Mouse (Mus musculus): Measurements from ENCODE around the gene Slc4a7. TPM values are rescaled to one million over a fixed set of nuclear protein-coding genes. Genes with fewer than 3 reads are reported as not detected.
"Not testable (repeated sequence)": the region's sequence is repeated elsewhere in the genome, so short reads cannot be mapped to it uniquely, and the experiment has no call there.

Slc4a7 gene
- polyA plus RNA-seq, 1 experiment, result 15.6 TPM

DNA sequence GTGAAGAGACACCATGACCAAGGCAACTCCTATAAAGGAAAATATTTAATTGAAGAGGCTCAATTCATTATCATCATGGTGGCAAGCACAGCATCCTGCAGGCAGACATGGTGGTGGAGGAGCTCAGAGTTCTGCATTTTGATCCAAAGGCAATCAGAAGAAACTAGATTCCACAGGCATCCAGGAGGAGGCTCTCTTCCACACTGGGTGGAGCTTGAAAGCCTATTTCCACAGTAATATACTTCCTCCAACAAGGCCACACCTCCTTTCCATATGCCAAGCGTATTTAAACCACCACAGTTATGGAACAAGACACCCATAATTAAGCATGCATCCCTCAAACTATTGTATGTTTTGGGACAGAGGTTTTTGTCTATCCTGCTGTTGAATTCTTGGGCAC, 84.9 kb downstream of the Slc4a7 start:
- no peaks in the 10 kb centered on the region for H3K79me2 ChIP-seq (ENCODE audit: control insufficient read depth, insufficient read depth)
- no peak overlapping the region for H3K4me3 ChIP-seq
- H3K36me3 ChIP-seq (ENCODE audit: control insufficient read depth, insufficient read depth), result peaks cover 51% of the 10 kb centered on the region
- no peak overlapping the region for H3ac ChIP-seq (ENCODE audit: control insufficient read depth, insufficient read length)
- H3K27me3 ChIP-seq (ENCODE audit: control insufficient read depth, insufficient read depth, insufficient read length), result no peaks in the 10 kb centered on the region
- TF ChIP-seq E2F4 (IDR thresholded peaks at IDR 0.05; ENCODE audit: insufficient read depth) (no peak), SRF (IDR thresholded peaks at IDR 0.05; ENCODE audit: control insufficient read depth, insufficient read length, low read depth) (no peak), TCF3 (IDR thresholded peaks at IDR 0.05; ENCODE audit: insufficient read length, low read depth) (no peak), POLR2AphosphoS2 (IDR thresholded peaks at IDR 0.05; ENCODE audit: insufficient read length, low read depth) (no peak), REST (IDR thresholded peaks at IDR 0.05; ENCODE audit: insufficient read depth, insufficient read length) (no peak), POLR2A (IDR thresholded peaks at IDR 0.05; ENCODE audit: insufficient read length, low read depth) (no peak), MYOD1 (IDR thresholded peaks at IDR 0.05; ENCODE audit: control insufficient read depth in 1 of 3, insufficient read length in 2 of 3, low read depth in 2 of 3) (no peak), MYOG (IDR thresholded peaks at IDR 0.05; ENCODE audit: control insufficient read depth in 1 of 3, insufficient read depth in 1 of 3, insufficient read length in 2 of 3, low read depth in 2 of 3) (no peak), MAX (IDR thresholded peaks at IDR 0.05; ENCODE audit: low read depth) (no peak), USF1 (IDR thresholded peaks at IDR 0.05; ENCODE audit: low read depth) (no peak), TCF12 (IDR thresholded peaks at IDR 0.05; ENCODE audit: insufficient read depth, poor library complexity, severe bottlenecking) (no peak), CEBPB (IDR thresholded peaks at IDR 0.05; ENCODE audit: insufficient read depth, poor library complexity, severe bottlenecking) (no peak)
- no peak overlapping the region for H3K4me2 ChIP-seq (ENCODE audit: low read depth)

DNA sequence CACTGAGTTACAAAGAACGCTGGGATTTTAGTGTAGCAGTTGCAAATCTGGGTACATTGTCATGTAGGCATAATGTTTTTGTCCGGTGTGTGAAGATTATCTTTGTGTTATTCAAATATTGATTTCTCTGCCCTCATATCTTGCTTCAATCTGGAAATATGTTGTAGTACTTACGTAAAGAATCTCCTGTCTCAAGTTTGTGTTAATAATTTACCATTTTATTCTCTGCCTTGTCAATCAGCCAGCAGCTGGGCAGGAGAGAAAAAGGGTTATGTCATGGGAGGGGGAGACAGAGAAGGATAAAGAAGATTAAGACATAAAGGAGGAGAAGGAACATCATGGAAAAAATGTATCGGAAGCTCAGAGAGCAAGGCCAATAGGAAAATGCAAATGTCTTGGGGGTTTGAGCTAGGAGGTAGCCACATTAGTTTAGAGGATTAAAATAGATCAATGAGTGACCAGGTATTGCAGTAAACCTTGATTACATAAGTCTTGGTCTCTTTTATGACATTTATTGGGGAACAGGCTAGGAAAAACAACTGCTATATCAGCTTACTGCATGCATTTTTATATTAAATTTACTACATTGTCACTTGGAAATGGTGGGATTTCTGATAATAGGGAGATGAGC, 87.9 kb downstream of the Slc4a7 start:
- Histone ChIP-seq H3K4me3 (no peak overlapping the region), H3K36me3 (ENCODE audit: control insufficient read depth, insufficient read depth) (peaks cover 38% of the 10 kb centered on the region), H3K27me3 (ENCODE audit: control insufficient read depth, insufficient read depth, insufficient read length) (no peaks in the 10 kb centered on the region), H3K79me2 (ENCODE audit: control insufficient read depth, insufficient read depth) (no peaks in the 10 kb centered on the region), H3K4me2 (ENCODE audit: low read depth) (no peak overlapping the region), H3ac (ENCODE audit: control insufficient read depth, insufficient read length) (no peak overlapping the region)
- no peak for TF ChIP-seq REST (IDR thresholded peaks at IDR 0.05; ENCODE audit: insufficient read depth, insufficient read length)

DNA sequence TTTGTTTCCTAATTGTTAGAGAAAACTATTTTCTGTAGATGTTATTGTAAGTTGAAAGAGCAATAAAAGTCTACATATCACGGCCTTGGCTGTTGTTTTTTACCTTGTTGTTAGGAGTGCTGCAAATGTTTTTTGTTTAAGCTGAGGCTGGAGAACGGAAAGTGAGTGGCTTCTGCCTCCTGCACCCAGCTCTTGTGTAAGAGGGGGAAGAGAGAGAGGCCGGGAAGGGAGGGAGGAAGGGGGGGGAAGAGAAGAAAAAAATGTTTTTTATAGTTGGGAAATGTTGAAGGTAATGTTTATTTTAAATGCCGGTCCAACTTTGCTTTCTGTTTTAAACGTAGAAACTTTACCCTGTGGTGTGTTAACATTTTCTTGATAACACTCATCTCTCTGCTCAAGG, 97.8 kb downstream of the Slc4a7 start:
- H3K79me2 ChIP-seq (ENCODE audit: control insufficient read depth, insufficient read depth), result no peaks in the 10 kb centered on the region
- H3K4me3 ChIP-seq, result no peak overlapping the region
- no peaks in the 10 kb centered on the region for H3K27me3 ChIP-seq (ENCODE audit: control insufficient read depth, insufficient read depth, insufficient read length)
- H3K4me2 ChIP-seq (ENCODE audit: low read depth), result no peak overlapping the region
- no peak overlapping the region for H3ac ChIP-seq (ENCODE audit: control insufficient read depth, insufficient read length)
- H3K36me3 ChIP-seq (ENCODE audit: control insufficient read depth, insufficient read depth), result peaks cover 28% of the 10 kb centered on the region
- TF ChIP-seq SRF (IDR thresholded peaks at IDR 0.05; ENCODE audit: control insufficient read depth, insufficient read length, low read depth) (no peak), MYOG (IDR thresholded peaks at IDR 0.05; ENCODE audit: control insufficient read depth in 1 of 3, insufficient read depth in 1 of 3, insufficient read length in 2 of 3, low read depth in 2 of 3) (no peak)

DNA sequence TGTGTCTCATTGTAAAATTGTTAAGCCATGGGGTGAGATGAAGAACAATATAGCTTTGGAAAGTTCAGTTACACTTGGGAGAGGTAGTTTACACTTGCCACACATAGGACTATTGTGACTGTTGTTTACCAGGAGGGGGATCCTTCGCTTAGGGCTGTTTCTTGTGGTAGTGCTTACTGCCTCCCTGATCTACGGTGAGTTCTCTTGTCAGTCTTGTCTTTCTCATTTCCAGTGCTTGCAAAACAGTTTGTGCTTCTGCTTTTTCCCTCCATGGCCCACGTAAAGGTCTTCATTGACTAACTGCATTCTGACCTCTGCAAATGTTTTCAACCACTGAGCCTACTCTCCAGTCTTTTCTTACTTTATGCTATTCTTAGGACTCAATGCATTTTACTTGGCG, 98.3 kb downstream of the Slc4a7 start:
- Histone ChIP-seq H3K4me2 (ENCODE audit: low read depth) (no peak overlapping the region), H3K36me3 (ENCODE audit: control insufficient read depth, insufficient read depth) (peaks cover 28% of the 10 kb centered on the region), H3ac (ENCODE audit: control insufficient read depth, insufficient read length) (no peak overlapping the region), H3K4me3 (no peak overlapping the region), H3K27me3 (ENCODE audit: control insufficient read depth, insufficient read depth, insufficient read length) (no peaks in the 10 kb centered on the region), H3K79me2 (ENCODE audit: control insufficient read depth, insufficient read depth) (no peaks in the 10 kb centered on the region)
- TF ChIP-seq TCF3 (IDR thresholded peaks at IDR 0.05; ENCODE audit: insufficient read length, low read depth) (no peak), MAX (IDR thresholded peaks at IDR 0.05; ENCODE audit: low read depth) (no peak), MYOG (IDR thresholded peaks at IDR 0.05; ENCODE audit: control insufficient read depth in 1 of 3, insufficient read depth in 1 of 3, insufficient read length in 2 of 3, low read depth in 2 of 3) (no peak), E2F4 (IDR thresholded peaks at IDR 0.05; ENCODE audit: insufficient read depth) (no peak), CEBPB (IDR thresholded peaks at IDR 0.05; ENCODE audit: insufficient read depth, poor library complexity, severe bottlenecking) (no peak), REST (IDR thresholded peaks at IDR 0.05; ENCODE audit: insufficient read depth, insufficient read length) (no peak), USF1 (IDR thresholded peaks at IDR 0.05; ENCODE audit: low read depth) (no peak), TCF12 (IDR thresholded peaks at IDR 0.05; ENCODE audit: insufficient read depth, poor library complexity, severe bottlenecking) (no peak), POLR2A (IDR thresholded peaks at IDR 0.05; ENCODE audit: insufficient read length, low read depth) (no peak), POLR2AphosphoS2 (IDR thresholded peaks at IDR 0.05; ENCODE audit: insufficient read length, low read depth) (no peak), SRF (IDR thresholded peaks at IDR 0.05; ENCODE audit: control insufficient read depth, insufficient read length, low read depth) (no peak), MYOD1 (IDR thresholded peaks at IDR 0.05; ENCODE audit: control insufficient read depth in 1 of 3, insufficient read length in 2 of 3, low read depth in 2 of 3) (no peak)

DNA sequence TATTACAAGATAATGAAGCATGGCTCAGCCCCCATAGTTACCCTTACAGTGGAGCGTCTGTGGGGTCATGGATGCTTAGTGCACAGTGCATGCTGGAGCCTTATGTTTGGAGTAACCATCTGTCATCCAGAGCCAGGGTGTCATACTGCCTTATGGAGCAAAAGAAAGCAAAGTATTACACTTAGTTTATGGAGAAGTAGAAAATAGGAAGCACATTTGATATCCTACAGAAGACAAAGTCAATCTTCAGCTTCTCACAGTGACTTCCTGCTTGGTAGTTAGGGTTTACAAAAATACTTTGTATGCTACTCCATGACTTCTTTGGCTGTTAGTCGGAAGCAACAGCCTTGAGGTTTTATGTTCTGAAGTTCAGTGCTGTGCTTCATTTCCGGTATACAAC, 98.7 kb downstream of the Slc4a7 start:
- TF ChIP-seq REST (IDR thresholded peaks at IDR 0.05; ENCODE audit: insufficient read depth, insufficient read length), result no peak
- TF ChIP-seq E2F4 (IDR thresholded peaks at IDR 0.05; ENCODE audit: insufficient read depth), result no peak
- no peak for TF ChIP-seq POLR2AphosphoS2 (IDR thresholded peaks at IDR 0.05; ENCODE audit: insufficient read length, low read depth)
- TF ChIP-seq TCF3 (IDR thresholded peaks at IDR 0.05; ENCODE audit: insufficient read length, low read depth), result no peak
- no peak for TF ChIP-seq CEBPB (IDR thresholded peaks at IDR 0.05; ENCODE audit: insufficient read depth, poor library complexity, severe bottlenecking)
- no peak for TF ChIP-seq MYOD1 (IDR thresholded peaks at IDR 0.05; ENCODE audit: control insufficient read depth in 1 of 3, insufficient read length in 2 of 3, low read depth in 2 of 3)
- TF ChIP-seq POLR2A (IDR thresholded peaks at IDR 0.05; ENCODE audit: insufficient read length, low read depth), result no peak
- TF ChIP-seq MAX (IDR thresholded peaks at IDR 0.05; ENCODE audit: low read depth), result no peak
- TF ChIP-seq SRF (IDR thresholded peaks at IDR 0.05; ENCODE audit: control insufficient read depth, insufficient read length, low read depth), result no peak
- TF ChIP-seq USF1 (IDR thresholded peaks at IDR 0.05; ENCODE audit: low read depth), result no peak
- no peak for TF ChIP-seq TCF12 (IDR thresholded peaks at IDR 0.05; ENCODE audit: insufficient read depth, poor library complexity, severe bottlenecking)
- no peak for TF ChIP-seq MYOG (IDR thresholded peaks at IDR 0.05; ENCODE audit: control insufficient read depth in 1 of 3, insufficient read depth in 1 of 3, insufficient read length in 2 of 3, low read depth in 2 of 3)
- H3ac ChIP-seq (ENCODE audit: control insufficient read depth, insufficient read length), result no peak overlapping the region
- no peak overlapping the region for H3K4me2 ChIP-seq (ENCODE audit: low read depth)

DNA sequence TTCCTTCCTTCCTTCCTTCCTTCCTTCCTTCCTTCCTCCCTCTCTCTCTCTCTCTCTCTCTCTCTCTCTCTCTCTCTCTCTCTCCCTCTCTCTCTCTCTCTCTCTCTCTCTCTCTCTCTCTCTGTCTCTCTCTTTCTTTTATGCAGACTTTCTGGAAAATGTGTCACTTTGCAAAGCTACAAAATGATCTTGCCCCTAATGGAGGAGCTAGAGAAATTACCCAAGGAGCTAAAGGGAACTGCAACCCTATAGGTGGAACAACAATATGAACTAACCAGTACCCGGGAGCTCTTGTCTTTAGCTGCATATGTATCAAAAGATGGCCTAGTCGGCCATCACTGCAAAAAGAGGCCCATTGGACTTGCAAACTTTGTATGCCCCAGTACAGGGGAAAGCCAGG, 101.0 kb downstream of the Slc4a7 start, which contains the start of gene Nek10:
Gene Nek10 (plus strand): TSS at position 301 of the 400 bp plus-strand sequence.
- not testable (repeated sequence) for H3ac ChIP-seq (ENCODE audit: control insufficient read depth, insufficient read length); H3K4me2 ChIP-seq (ENCODE audit: low read depth); H3K79me2 ChIP-seq (ENCODE audit: control insufficient read depth, insufficient read depth)

More for the DNA sequence above, 98.7 kb downstream of the Slc4a7 start:
- peaks cover 28% of the 10 kb centered on the region for H3K36me3 ChIP-seq (ENCODE audit: control insufficient read depth, insufficient read depth)
- no peak overlapping the region for H3K4me3 ChIP-seq
- no peaks in the 10 kb centered on the region for H3K27me3 ChIP-seq (ENCODE audit: control insufficient read depth, insufficient read depth, insufficient read length)
- H3K79me2 ChIP-seq (ENCODE audit: control insufficient read depth, insufficient read depth), result no peaks in the 10 kb centered on the region

More for the DNA sequence above, 101.0 kb downstream of the Slc4a7 start, which contains the start of gene Nek10:
- H3K4me3 ChIP-seq; H3K27me3 ChIP-seq (ENCODE audit: control insufficient read depth, insufficient read depth, insufficient read length): not testable (repeated sequence)
- peaks cover 19% of the 10 kb centered on the region for H3K36me3 ChIP-seq (ENCODE audit: control insufficient read depth, insufficient read depth)

Measured in myocyte (in vitro differentiated cells).